Mouse (Mus musculus): ENCODE data around the gene Gm49320. TPM values are rescaled to one million over a fixed set of nuclear protein-coding genes. Genes with fewer than 3 reads are reported as not detected.

Gm49320 gene
- total RNA-seq, 2 experiments from 2014 or later, result 1.4 TPM; not detected in 1

- peak; percentile 34 to 44 for DNase-seq (ENCODE audit: low spot score in 2 of 2)
- intact Hi-C loops (cut with DNase I), result loop anchor here (5.0 kb wide), 1 partner anchor 33 kb away; the partner anchor contains the start of gene Snapc2
These were observed 19.0 kb upstream of the Gm49320 start for GRCm38 (mm10) chr8:4219617-4220016.

DNA sequence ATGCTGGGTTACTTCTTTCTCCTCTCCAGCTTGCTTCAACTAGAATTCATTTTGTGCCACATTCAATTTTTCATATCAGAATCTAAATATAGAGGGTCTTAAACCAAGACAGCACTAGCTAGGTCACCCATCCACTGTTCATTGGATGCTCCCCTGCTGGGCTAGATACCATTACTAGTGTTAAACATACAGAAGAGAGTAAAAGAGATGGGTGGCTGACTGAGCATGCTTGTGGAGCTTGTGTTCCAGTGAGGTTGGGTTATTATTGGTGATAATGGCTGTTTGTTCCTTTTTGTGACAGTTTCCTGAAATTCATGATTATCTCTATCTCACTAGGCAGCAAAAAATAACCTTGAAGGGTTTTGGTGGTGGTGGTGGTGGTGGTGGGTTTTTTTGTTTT, 16.6 kb upstream of the Gm49320 start:
- intact Hi-C loops (cut with DNase I), result no loop called here
- no peak for DNase-seq (ENCODE audit: low spot score in 2 of 2)

- intact Hi-C loops (cut with DNase I), result no loop called here
- DNase-seq (ENCODE audit: low spot score in 2 of 2), result no peak
These were observed 12.3 kb upstream of the Gm49320 start for GRCm38 (mm10) chr8:4226323-4226722.

GRCm38 (mm10) chr8:4226739-4227347, 11.8 kb upstream of the Gm49320 start, which contains the start of gene Lrrc8e:
Gene Lrrc8e (plus strand): TSS chr8:4226827.
- intact Hi-C loops (cut with DNase I), result no loop called here
- DNase-seq (ENCODE audit: low spot score in 2 of 2), result no peak

GRCm38 (mm10) chr8:4227919-4228318, 10.7 kb upstream of the Gm49320 start:
- DNase-seq (ENCODE audit: low spot score in 2 of 2), result no peak
- intact Hi-C loops (cut with DNase I), result no loop called here

DNA sequence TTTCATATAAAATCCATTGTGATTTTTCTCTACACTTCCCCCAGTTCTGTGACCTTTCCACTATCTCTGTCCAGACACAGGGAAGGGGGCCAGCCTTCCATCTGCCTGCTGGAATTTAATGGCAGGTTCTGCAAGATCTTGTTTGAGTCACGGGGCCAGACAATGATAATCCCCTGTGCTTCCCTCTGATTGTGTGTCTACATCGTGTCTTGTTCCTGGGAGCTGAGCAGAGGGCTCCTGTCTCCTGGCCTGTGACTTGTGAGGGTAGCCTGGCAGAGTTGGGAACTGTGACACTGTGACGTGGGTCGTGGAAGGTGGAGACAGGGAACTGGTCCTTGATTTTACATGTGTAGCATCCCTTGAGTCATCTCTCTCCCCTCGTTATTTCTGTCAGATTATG, 8.9 kb upstream of the Gm49320 start:
- DNase-seq (ENCODE audit: low spot score in 2 of 2), result no peak
- intact Hi-C loops (cut with DNase I), result no loop called here

- intact Hi-C loops (cut with DNase I), result no loop called here
- no peak for DNase-seq (ENCODE audit: low spot score in 2 of 2)
These were observed 7.9 kb upstream of the Gm49320 start for GRCm38 (mm10) chr8:4230612-4231351.

DNA sequence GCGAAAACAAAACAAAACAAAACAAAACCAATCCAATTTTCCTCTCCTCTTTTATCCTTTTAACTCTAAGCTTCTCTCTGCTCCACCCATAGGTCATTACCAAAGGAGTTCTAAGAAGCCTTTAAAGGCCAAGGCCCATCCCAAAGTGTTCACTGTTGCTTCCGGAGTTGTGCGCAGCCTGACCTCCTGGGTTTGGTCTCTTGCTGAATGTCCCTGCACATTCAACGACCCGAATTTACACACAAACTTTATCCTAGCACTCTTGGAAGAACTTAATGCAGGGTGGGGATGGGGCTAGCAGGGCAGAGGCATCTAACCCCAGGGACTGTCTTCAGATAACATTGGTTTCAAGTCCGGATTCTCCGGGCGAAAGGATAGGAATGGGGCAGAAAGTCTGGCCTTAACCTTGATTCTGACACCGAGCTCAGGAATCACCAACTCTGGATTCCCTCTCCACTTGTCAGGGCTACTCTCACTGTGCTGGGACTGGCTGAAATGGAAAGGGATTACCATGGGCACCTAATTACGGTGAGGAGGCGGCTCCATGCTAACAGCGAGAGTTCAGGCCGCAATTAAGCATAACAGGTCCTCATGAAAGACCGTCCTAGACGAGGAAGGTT, 741 bp upstream of the Gm49320 start:
- DNase-seq (ENCODE audit: low spot score in 2 of 2), result no peak
- intact Hi-C loops (cut with DNase I), result loop anchor here (1.0 to 5.0 kb wide), 5 partner anchors 15 to 89 kb away; partner anchors contain the start of genes Ccl25, Elavl1, Prr36 and Snapc2

DNA sequence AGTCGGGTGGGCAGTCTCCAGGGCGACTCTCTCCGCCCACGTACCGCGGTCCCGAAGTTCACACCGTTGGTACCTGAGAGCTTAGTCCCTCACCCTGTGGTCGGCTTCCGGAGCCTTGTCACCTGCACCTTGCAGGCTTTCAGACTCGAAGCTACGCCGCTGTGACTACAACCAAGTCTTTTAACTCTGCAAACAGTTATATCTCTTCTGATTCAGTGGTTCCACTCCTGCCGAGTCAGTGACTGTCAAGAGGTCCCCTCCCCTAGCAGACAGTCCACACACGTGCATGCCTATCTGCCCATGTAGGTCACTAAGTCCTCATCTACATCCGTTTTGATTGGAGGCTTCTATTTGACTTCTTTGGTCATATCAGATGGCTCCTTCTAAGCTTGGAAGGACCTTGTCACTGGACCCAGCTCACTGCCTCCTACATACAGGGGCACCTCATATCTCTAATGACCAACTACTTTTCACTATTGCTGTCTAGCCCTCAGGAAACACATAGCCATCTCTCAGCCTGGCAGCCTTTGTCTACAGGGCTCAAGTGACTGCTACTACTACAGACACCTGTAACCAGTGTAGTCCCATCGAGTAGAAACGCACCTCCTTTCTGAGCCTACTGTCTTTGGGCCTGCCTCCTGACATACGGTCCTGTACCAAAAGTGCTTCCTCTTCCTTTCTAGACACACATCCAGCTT, 677 bp downstream of the Gm49320 start:
- intact Hi-C loops (cut with DNase I), result loop anchor here (2.0 to 5.0 kb wide), 3 partner anchors 13 to 88 kb away; partner anchors contain the start of genes Ccl25, Elavl1, Prr36 and Snapc2
- DNase-seq (ENCODE audit: low spot score in 2 of 2), result peak in 1 of 2 experiments; percentile 61

- intact Hi-C loops (cut with DNase I), result no loop called here
- no peak for DNase-seq (ENCODE audit: low spot score in 2 of 2)
These were observed 6.4 kb downstream of the Gm49320 start for GRCm38 (mm10) chr8:4245061-4245460.

DNA sequence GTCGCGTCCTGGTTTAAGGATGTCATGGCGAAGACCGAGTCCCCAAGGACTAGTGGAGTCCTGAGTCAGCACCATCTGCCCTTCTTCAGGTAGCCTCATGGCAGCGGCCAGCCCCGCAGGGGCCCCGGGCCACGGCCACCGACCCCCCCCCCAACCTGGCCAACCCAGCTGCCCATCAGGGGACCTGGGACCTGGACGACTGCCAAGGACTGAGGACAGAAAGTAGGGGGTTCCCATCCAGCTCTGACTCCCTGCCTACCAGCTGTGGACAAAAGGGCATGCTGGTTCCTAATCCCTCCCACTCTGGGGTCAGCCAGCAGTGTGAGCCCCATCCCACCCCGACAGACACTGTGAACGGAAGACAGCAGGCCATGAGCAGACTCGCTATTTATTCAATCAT, 7.1 kb downstream of the Gm49320 start:
- intact Hi-C loops (cut with DNase I), result no loop called here
- DNase-seq (ENCODE audit: low spot score in 2 of 2), result no peak

DNA sequence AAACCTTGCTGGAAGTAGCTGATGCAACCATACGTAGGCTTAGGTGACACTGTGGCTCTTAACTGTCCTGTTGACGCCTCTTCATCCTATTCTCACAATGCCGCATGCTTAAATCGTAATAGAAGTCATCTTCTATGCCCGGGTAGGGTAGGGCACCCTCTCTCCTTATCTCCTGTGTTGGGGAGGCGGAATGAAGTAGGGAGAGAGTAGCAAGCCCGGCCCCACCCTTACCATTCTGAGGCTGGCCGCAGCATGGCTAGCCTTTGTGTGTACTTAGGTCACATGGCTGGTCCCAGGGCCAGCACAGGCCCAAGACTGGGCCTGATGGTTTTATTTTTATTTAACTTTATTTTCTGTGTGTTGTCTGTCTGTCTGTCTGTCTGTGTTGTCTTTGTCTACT, 8.6 kb downstream of the Gm49320 start:
- DNase-seq (ENCODE audit: low spot score in 2 of 2), result no peak
- intact Hi-C loops (cut with DNase I), result no loop called here

- DNase-seq (ENCODE audit: low spot score in 2 of 2), result no peak
- intact Hi-C loops (cut with DNase I), result no loop called here
These were observed 9.4 kb downstream of the Gm49320 start, which contains the start of gene Tgfbr3l for GRCm38 (mm10) chr8:4247951-4248540. Gene Tgfbr3l (plus strand): TSS chr8:4248214.

- intact Hi-C loops (cut with DNase I), result loop anchor here (1.0 kb wide), 1 partner anchor 73 kb away; no protein-coding TSS in a partner anchor
- no peak for DNase-seq (ENCODE audit: low spot score in 2 of 2)
These were observed 10.5 kb downstream of the Gm49320 start for GRCm38 (mm10) chr8:4249213-4249612.

DNA sequence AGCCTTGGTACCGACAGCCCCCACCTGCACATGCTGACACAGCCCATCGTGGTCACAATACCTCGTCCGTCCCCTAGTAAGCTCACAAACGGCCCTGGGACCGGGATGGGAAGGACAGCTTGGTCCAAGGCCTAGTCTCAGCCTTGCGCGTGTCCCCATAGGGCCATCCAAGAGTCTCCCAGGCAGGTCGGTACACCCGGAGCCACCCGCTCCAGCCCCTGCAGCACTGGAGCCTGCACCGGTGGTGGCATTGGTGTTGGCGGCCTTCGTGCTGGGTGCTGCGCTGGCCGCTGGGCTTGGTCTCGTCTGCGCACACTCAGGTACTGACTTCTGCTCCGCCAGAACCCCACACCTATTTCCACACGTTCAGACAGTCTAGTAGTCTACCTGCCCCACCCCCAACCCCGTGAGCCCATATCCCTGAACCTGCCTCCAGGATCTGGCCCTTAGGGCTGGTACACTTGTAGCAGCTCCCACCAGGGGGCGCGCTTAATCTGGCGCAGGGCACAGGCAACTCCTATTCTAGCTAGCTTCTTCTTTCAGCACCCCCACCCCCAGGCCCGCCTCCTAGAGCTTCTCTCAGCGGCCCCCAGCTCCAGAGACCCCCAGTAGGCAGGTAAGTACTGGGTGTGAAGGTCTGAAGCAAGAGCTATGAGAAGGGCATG, 11.8 kb downstream of the Gm49320 start:
- intact Hi-C loops (cut with DNase I), result loop anchor here (5.0 kb wide), 1 partner anchor 33 kb away; the partner anchor contains the start of gene Prr36
- peak; percentile 83 for DNase-seq (ENCODE audit: low spot score in 2 of 2)

GRCm38 (mm10) chr8:4252116-4252760, 13.6 kb downstream of the Gm49320 start:
- intact Hi-C loops (cut with DNase I), result loop anchor here (2.0 to 5.0 kb wide), 2 partner anchors 13 to 35 kb away; partner anchors contain the start of genes Gm49320, Map2k7 and Prr36

GRCm38 (mm10) chr8:4252934-4253841, 14.5 kb downstream of the Gm49320 start, which contains the start of gene Snapc2:
Gene Snapc2 (plus strand): TSS chr8:4253080.
- intact Hi-C loops (cut with DNase I), result loop anchor here (2.0 to 5.0 kb wide), 2 partner anchors 14 to 36 kb away; partner anchors contain the start of genes Gm49320, Map2k7 and Prr36
- DNase-seq (ENCODE audit: low spot score in 2 of 2), result peak; percentile 95 to 96

More at GRCm38 (mm10) chr8:4252116-4252760, 13.6 kb downstream of the Gm49320 start:
- DNase-seq (ENCODE audit: low spot score in 2 of 2), result no peak
